In the genomic region with DNA sequence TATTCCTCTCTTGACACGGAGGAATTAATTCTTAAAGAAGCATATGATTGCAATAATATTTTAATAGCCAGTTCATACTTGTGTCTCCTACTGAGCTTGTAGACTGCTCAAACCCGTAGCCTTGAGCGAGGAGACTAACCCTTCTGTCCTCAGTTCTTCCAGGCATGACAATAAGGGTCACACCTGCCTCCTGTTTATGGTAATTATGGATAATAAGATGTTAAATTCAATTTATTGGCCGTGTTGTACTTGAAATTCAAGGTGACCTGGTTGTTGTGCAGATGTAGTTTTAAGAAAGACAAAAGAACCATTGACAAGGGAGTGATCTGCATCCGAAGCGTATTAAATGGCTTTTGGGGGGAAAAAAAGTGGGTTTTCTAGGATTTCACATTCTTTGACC, we compare ENCODE assay signal across 24 mouse cellular contexts.
DNase-seq lines count a peak whose midpoint lies in the region; ATAC-seq and TF ChIP-seq lines count a peak whose summit lies in the region.
"Had no signal": no experiment of that assay in that cellular context is flagged by ENCODE, and none has a peak within 500 bp of the region (broad histone marks: within the 10 kb centered on the region; RNA-seq: fewer than 3 reads in every experiment).

No protein-coding gene starts in this region.

- no peak overlapping the region for H3K27ac ChIP-seq in embryonic facial prominence, embryonic 11.5 days (replicated peaks; ENCODE audit: low read depth, low read length)
- H3K27ac ChIP-seq in embryonic facial prominence, embryonic 10.5 days (replicated peaks) = no peak overlapping the region
- H3K27ac ChIP-seq in ES-E14 (ENCODE audit: insufficient read depth, low read depth, low read length, poor library complexity, severe bottlenecking) = no peak overlapping the region; the same call in 1 of the 2 replicates
- H3K27ac ChIP-seq: embryonic facial prominence, embryonic 13.5 days; forebrain, embryonic 12.5 days; forebrain, embryonic 15.5 days; hindbrain, embryonic 12.5 days; hindbrain, embryonic 15.5 days had no signal

- H3K27me3 ChIP-seq in embryonic facial prominence, embryonic 11.5 days (ENCODE audit: control insufficient read depth, insufficient read depth, low read length) = no peaks in the 10 kb centered on the region
- no peaks in the 10 kb centered on the region for H3K27me3 ChIP-seq in embryonic facial prominence, embryonic 10.5 days (replicated peaks; ENCODE audit: low read depth, poor library complexity, severe bottlenecking)
- H3K27me3 ChIP-seq in E14TG2a.4 (ENCODE audit: insufficient read depth, low read length) = no peaks in the 10 kb centered on the region
- H3K27me3 ChIP-seq: embryonic facial prominence, embryonic 13.5 days; forebrain, embryonic 12.5 days; forebrain, embryonic 15.5 days; hindbrain, embryonic 12.5 days; hindbrain, embryonic 15.5 days; Patski had no signal

- ATAC-seq in embryonic facial prominence, embryonic 11.5 days (replicated peaks; ENCODE audit: insufficient number of reproducible peaks, low FRiP score, low TSS enrichment, low read depth) = no peak
- ATAC-seq: activated CD4-positive, CD25-positive, alpha-beta regulatory T cell, adult 4 months; forebrain, embryonic 15.5 days; intestine, postnatal 0 days; Patski had no signal

- no peaks in the 10 kb centered on the region for H3K4me1 ChIP-seq in embryonic facial prominence, embryonic 11.5 days (ENCODE audit: control insufficient read depth, insufficient read depth, low read length)
- no peaks in the 10 kb centered on the region for H3K4me1 ChIP-seq in embryonic facial prominence, embryonic 10.5 days
- H3K4me1 ChIP-seq in E14TG2a.4 (replicated peaks; ENCODE audit: low read depth, low read length) (peaks cover 76% of the 10 kb centered on the region), ES-E14 (ENCODE audit: control insufficient read depth in 2 of 2, insufficient read depth in 2 of 2, low read length in 2 of 2, poor library complexity in 1 of 2) (peaks cover 16 to 20% of the 10 kb centered on the region in 2 experiments)
- H3K4me1 ChIP-seq: forebrain, embryonic 12.5 days; forebrain, embryonic 15.5 days; hindbrain, embryonic 12.5 days; hindbrain, embryonic 15.5 days had no signal

- H3K9me3 ChIP-seq in embryonic facial prominence, embryonic 11.5 days (replicated peaks; ENCODE audit: control insufficient read depth, low read length) = no peaks in the 10 kb centered on the region
- H3K9me3 ChIP-seq in embryonic facial prominence, embryonic 10.5 days = no peaks in the 10 kb centered on the region
- H3K9me3 ChIP-seq in E14TG2a.4 (ENCODE audit: low read length) (no peaks in the 10 kb centered on the region), ES-E14 (ENCODE audit: control insufficient read depth, insufficient read depth, low read depth, low read length) (no peaks in the 10 kb centered on the region)
- H3K9me3 ChIP-seq: embryonic facial prominence, embryonic 13.5 days; forebrain, embryonic 12.5 days; forebrain, embryonic 15.5 days; G1E; hindbrain, embryonic 12.5 days; hindbrain, embryonic 15.5 days had no signal

- H3K4me3 ChIP-seq in embryonic facial prominence, embryonic 11.5 days (ENCODE audit: low read depth, low read length) = no peak overlapping the region
- no peak overlapping the region for H3K4me3 ChIP-seq in embryonic facial prominence, embryonic 10.5 days
- H3K4me3 ChIP-seq in E14TG2a.4 (replicated peaks; ENCODE audit: low read length) = peak overlapping the region; percentile 39
- H3K4me3 ChIP-seq in ES-E14 (ENCODE audit: insufficient read depth in 1 of 2, low read depth in 1 of 2, low read length in 2 of 2, poor library complexity in 1 of 2, severe bottlenecking in 1 of 2) = 0 out of 4 replicates have a peak overlapping the region, but pooled peaks of 1 of the 2 experiments have one; percentile 5
- H3K4me3 ChIP-seq: embryonic facial prominence, embryonic 13.5 days; erythroblast, embryonic 14.5 days; forebrain, embryonic 12.5 days; forebrain, embryonic 15.5 days; hindbrain, embryonic 12.5 days; hindbrain, embryonic 15.5 days had no signal

- H3K9ac ChIP-seq in embryonic facial prominence, embryonic 11.5 days (replicated peaks; ENCODE audit: low read length) = no peak overlapping the region
- no peak overlapping the region for H3K9ac ChIP-seq in ES-E14 (ENCODE audit: insufficient read depth, low read depth, low read length, poor library complexity, severe bottlenecking)
- H3K9ac ChIP-seq: embryonic facial prominence, embryonic 13.5 days; forebrain, embryonic 12.5 days; forebrain, embryonic 15.5 days; hindbrain, embryonic 12.5 days; hindbrain, embryonic 15.5 days had no signal

- DNase-seq in embryonic facial prominence, embryonic 11.5 days (ENCODE audit: low spot score) = peak; percentile 32
- DNase-seq in embryonic facial prominence, embryonic 10.5 days (ENCODE audit: low spot score) = no peak
- peak; percentile 35 for DNase-seq in ES-E14 (ENCODE audit: low read depth, low spot score)
- DNase-seq in urinary bladder, adult 2 months (ENCODE audit: low spot score) = no peak
- no peak for DNase-seq in spleen, postnatal 36 days (ENCODE audit: low spot score in 2 of 2)
- DNase-seq: adrenal gland, adult 8-10 months; adrenal gland, postnatal 25 days; cerebellum, adult 18-20 months; cerebellum, adult 9-10 months; cerebellum, postnatal 14 days; gastrocnemius, postnatal 10 days; gastrocnemius, postnatal 36 days had no signal

- no peak for TF ChIP-seq CTCF in E14TG2a.4 (conservative IDR thresholded peaks at IDR 0.05; ENCODE audit: low read length)

- WGBS in embryonic facial prominence, embryonic 11.5 days = 59% methylated on average over 6 of the region's 6 CpGs
- WGBS in embryonic facial prominence, embryonic 10.5 days = 64% methylated on average over 6 of the region's 6 CpGs

- H3K36me3 ChIP-seq in embryonic facial prominence, embryonic 11.5 days (replicated peaks; ENCODE audit: control insufficient read depth, insufficient read depth, low read depth, low read length) = no peaks in the 10 kb centered on the region
- H3K36me3 ChIP-seq in embryonic facial prominence, embryonic 10.5 days (replicated peaks) = no peaks in the 10 kb centered on the region
- H3K36me3 ChIP-seq in E14TG2a.4 (ENCODE audit: insufficient read depth, low read length) = no peaks in the 10 kb centered on the region
- H3K36me3 ChIP-seq in ES-E14 (ENCODE audit: control insufficient read depth, insufficient read depth, low read length, poor library complexity, severe bottlenecking) = no peaks in the 10 kb centered on the region
- H3K36me3 ChIP-seq: embryonic facial prominence, embryonic 13.5 days; forebrain, embryonic 12.5 days; forebrain, embryonic 15.5 days; hindbrain, embryonic 12.5 days; hindbrain, embryonic 15.5 days had no signal

- no peak overlapping the region for H3K4me2 ChIP-seq in embryonic facial prominence, embryonic 11.5 days (ENCODE audit: low read depth, low read length)
- H3K4me2 ChIP-seq: embryonic facial prominence, embryonic 13.5 days; forebrain, embryonic 12.5 days; forebrain, embryonic 15.5 days; heart, embryonic 11.5 days; hindbrain, embryonic 12.5 days; hindbrain, embryonic 15.5 days had no signal

- in situ Hi-C loops in ES-E14 (cut with MboI; ENCODE audit: low sequenced_read_pairs in 2 of 2, unreplicated experiment in 2 of 2) = no loop called here

TF ChIP-seq in ES-E14, 5 proteins besides CTCF, POLR2A, EP300 and RAD21:
- TF ChIP-seq CHD2 (IDR thresholded peaks at IDR 0.05; ENCODE audit: low read depth, low read length) = no peak
- no peak for TF ChIP-seq ZC3H11A (IDR thresholded peaks at IDR 0.05; ENCODE audit: borderline replicate concordance, low read depth, low read length)
- TF ChIP-seq ZNF384 (IDR thresholded peaks at IDR 0.05; ENCODE audit: low read depth, low read length) = no peak
- no peak for TF ChIP-seq HCFC1 (IDR thresholded peaks at IDR 0.05; ENCODE audit: borderline replicate concordance, insufficient read depth, low read length)
- TF ChIP-seq MAFK (IDR thresholded peaks at IDR 0.05; ENCODE audit: insufficient read depth, low read depth, low read length) = no peak

Comparison
In these comparisons a context has a peak if more than half of its experiments do, and no peak if none do; other contexts are left out.
1. DNase-seq: peak in embryonic facial prominence, embryonic 11.5 days (single experiment) and ES-E14 (single experiment); none in embryonic facial prominence, embryonic 10.5 days (single experiment), urinary bladder, adult 2 months (single experiment) and spleen, postnatal 36 days (0 of 2).